ENCODE assay signal across 12 mouse cellular contexts in genomic region chr10:125184146-125184545, GRCm38 (mm10).
"Had no signal": no experiment of that assay in that cellular context is flagged by ENCODE, and none has a peak within 500 bp of the region (broad histone marks: within the 10 kb centered on the region; RNA-seq: fewer than 3 reads in every experiment).

No protein-coding gene starts in this region.

- H3K9ac ChIP-seq: kidney, embryonic 15.5 days; limb, embryonic 12.5 days; liver, embryonic 13.5 days had no signal

- H3K27ac ChIP-seq: kidney, embryonic 15.5 days; limb, embryonic 12.5 days; liver, embryonic 13.5 days had no signal

- H3K4me3 ChIP-seq: kidney, embryonic 15.5 days; limb, embryonic 12.5 days; liver, embryonic 13.5 days had no signal

- H3K27me3 ChIP-seq: kidney, embryonic 15.5 days; limb, embryonic 12.5 days; liver, embryonic 13.5 days had no signal

- H3K36me3 ChIP-seq: kidney, embryonic 15.5 days; limb, embryonic 12.5 days; liver, embryonic 13.5 days had no signal

- H3K9me3 ChIP-seq: kidney, embryonic 15.5 days; limb, embryonic 12.5 days; liver, embryonic 13.5 days had no signal

- H3K4me2 ChIP-seq: kidney, embryonic 15.5 days; limb, embryonic 12.5 days; liver, embryonic 13.5 days had no signal

- DNase-seq: kidney, adult 18-20 months; kidney, postnatal 14 days; liver; liver, embryonic 13.5 days; lung, adult 18-20 months; lung, postnatal 36 days; right cerebral cortex, adult 18-20 months; right cerebral cortex, postnatal 25 days; thymus, postnatal 36 days had no signal

- H3K4me1 ChIP-seq: kidney, embryonic 15.5 days; limb, embryonic 12.5 days; liver, embryonic 13.5 days had no signal

- ATAC-seq: lung, postnatal 0 days had no signal
